Comparison of ENCODE assay signal across 8 mouse cellular contexts in the genomic region with DNA sequence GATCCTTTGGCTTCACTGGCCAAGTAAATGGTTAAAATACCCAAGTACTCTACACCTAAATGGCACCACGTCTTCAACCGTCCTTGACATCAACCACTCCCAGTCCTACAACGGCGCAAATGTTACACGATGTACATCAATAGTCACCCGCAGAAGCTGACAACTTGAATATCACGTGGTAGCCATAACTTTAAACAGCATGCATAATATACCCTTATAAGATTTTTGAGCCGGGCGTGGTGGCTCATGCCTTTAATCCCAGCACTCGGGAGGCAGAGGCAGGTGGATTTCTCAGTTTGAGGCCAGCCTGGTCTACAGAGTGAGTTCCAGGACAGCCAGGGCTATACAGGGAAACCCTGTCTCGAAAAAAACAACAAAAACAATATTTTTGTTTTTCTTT. TPM values are rescaled to one million over a fixed set of nuclear protein-coding genes. Genes with fewer than 3 reads are reported as not detected.
DNase-seq lines count a peak whose midpoint lies in the region; ATAC-seq and TF ChIP-seq lines count a peak whose summit lies in the region.
"Not testable (repeated sequence)": the region's sequence is repeated elsewhere in the genome, so short reads cannot be mapped to it uniquely, and the experiment has no call there.

No protein-coding gene starts in this region.

- ATAC-seq in embryonic facial prominence, embryonic 12.5 days (ENCODE audit: insufficient number of reproducible peaks, insufficient read depth, low FRiP score, low TSS enrichment); hindbrain, embryonic 13.5 days (ENCODE audit: low FRiP score); kidney, postnatal 0 days (replicated peaks; ENCODE audit: low FRiP score, low read depth): not testable (repeated sequence)
- peak; percentile 3; the same call in 1 of the 2 replicates for ATAC-seq in liver, embryonic 15.5 days (ENCODE audit: insufficient read depth)
- ATAC-seq in midbrain, embryonic 13.5 days: 0 out of 2 replicates have a peak, but pooled peaks have one; percentile 2
- ATAC-seq in stomach, embryonic 14.5 days (ENCODE audit: insufficient number of reproducible peaks, insufficient read depth, low FRiP score, low read depth): 0 out of 2 replicates have a peak, but pooled peaks have one; percentile 18

- H3K27ac ChIP-seq in embryonic facial prominence, embryonic 12.5 days: peak overlapping the region; percentile 74; the same call in 1 of the 2 replicates
- peak overlapping the region; percentile 98 for H3K27ac ChIP-seq in gastrocnemius, adult 2 months
- H3K27ac ChIP-seq in hindbrain, embryonic 13.5 days: peak overlapping the region; percentile 73
- H3K27ac ChIP-seq in kidney, postnatal 0 days: peak overlapping the region; percentile 27
- H3K27ac ChIP-seq in liver, embryonic 15.5 days (replicated peaks): peak overlapping the region; percentile 98
- H3K27ac ChIP-seq in midbrain, embryonic 13.5 days: peak overlapping the region; percentile 62; the same call in 1 of the 2 replicates
- peak overlapping the region; percentile 45; the same call in 1 of the 2 replicates for H3K27ac ChIP-seq in stomach, embryonic 14.5 days (ENCODE audit: low read length)

- not testable (repeated sequence) for H3K9me3 ChIP-seq in E14TG2a.4 (ENCODE audit: low read length); embryonic facial prominence, embryonic 12.5 days; hindbrain, embryonic 13.5 days; kidney, postnatal 0 days (replicated peaks; ENCODE audit: low read length); liver, embryonic 15.5 days (replicated peaks); midbrain, embryonic 13.5 days; stomach, embryonic 14.5 days (ENCODE audit: control insufficient read depth, low read depth, low read length)

- H3K27me3 ChIP-seq in E14TG2a.4 (ENCODE audit: insufficient read depth, low read length); embryonic facial prominence, embryonic 12.5 days; hindbrain, embryonic 13.5 days; kidney, postnatal 0 days (ENCODE audit: insufficient read depth, low read length); liver, embryonic 15.5 days; midbrain, embryonic 13.5 days; stomach, embryonic 14.5 days (ENCODE audit: control insufficient read depth, insufficient read depth, low read length): not testable (repeated sequence)

- TF ChIP-seq CTCF in E14TG2a.4 (conservative IDR thresholded peaks at IDR 0.05; ENCODE audit: low read length); gastrocnemius, adult 2 months (IDR thresholded peaks at IDR 0.05); kidney, postnatal 0 days (IDR thresholded peaks at IDR 0.05; ENCODE audit: low read depth): not testable (repeated sequence)

- H3K36me3 ChIP-seq in E14TG2a.4 (ENCODE audit: insufficient read depth, low read length): peaks cover 42% of the 10 kb centered on the region
- H3K36me3 ChIP-seq in embryonic facial prominence, embryonic 12.5 days: peaks cover 35% of the 10 kb centered on the region
- H3K36me3 ChIP-seq in hindbrain, embryonic 13.5 days: peaks cover 35% of the 10 kb centered on the region
- peaks cover 14% of the 10 kb centered on the region; the same call in 1 of the 2 replicates for H3K36me3 ChIP-seq in kidney, postnatal 0 days (ENCODE audit: insufficient read depth, low read length)
- peaks cover 78% of the 10 kb centered on the region for H3K36me3 ChIP-seq in liver, embryonic 15.5 days (replicated peaks)
- peaks cover 34% of the 10 kb centered on the region for H3K36me3 ChIP-seq in midbrain, embryonic 13.5 days
- peaks cover 24% of the 10 kb centered on the region for H3K36me3 ChIP-seq in stomach, embryonic 14.5 days (ENCODE audit: control insufficient read depth, insufficient read depth, low read length)

- intact Hi-C loops in gastrocnemius, adult 2 months (cut with DNase I): loop anchor here (2.0 kb wide), 1 partner anchor 41 kb away; a partner anchor contains a TSS

- H3K9ac ChIP-seq in embryonic facial prominence, embryonic 12.5 days: peak overlapping the region; percentile 70; the same call in 1 of the 2 replicates
- peak overlapping the region; percentile 83 for H3K9ac ChIP-seq in hindbrain, embryonic 13.5 days
- H3K9ac ChIP-seq in kidney, postnatal 0 days (ENCODE audit: low read depth, low read length): peak overlapping the region; percentile 81; the same call in 1 of the 2 replicates
- H3K9ac ChIP-seq in liver, embryonic 15.5 days: peak overlapping the region; percentile 97
- peak overlapping the region; percentile 79; the same call in 1 of the 2 replicates for H3K9ac ChIP-seq in midbrain, embryonic 13.5 days (replicated peaks)
- H3K9ac ChIP-seq in stomach, embryonic 14.5 days (replicated peaks; ENCODE audit: low read depth, low read length): peak overlapping the region; percentile 64; the same call in 1 of the 2 replicates

- H3K4me2 ChIP-seq in embryonic facial prominence, embryonic 12.5 days (replicated peaks): peak overlapping the region; percentile 95
- H3K4me2 ChIP-seq in hindbrain, embryonic 13.5 days: peak overlapping the region; percentile 95
- peak overlapping the region; percentile 97 for H3K4me2 ChIP-seq in kidney, postnatal 0 days (ENCODE audit: low read length)
- peak overlapping the region; percentile 92 for H3K4me2 ChIP-seq in liver, embryonic 15.5 days
- peak overlapping the region; percentile 97 for H3K4me2 ChIP-seq in midbrain, embryonic 13.5 days (replicated peaks)
- H3K4me2 ChIP-seq in stomach, embryonic 14.5 days (replicated peaks; ENCODE audit: low read depth, low read length): peak overlapping the region; percentile 68

- 78% methylated on average over 11 of the region's 11 CpGs for WGBS in embryonic facial prominence, embryonic 12.5 days
- 80% methylated on average over 11 of the region's 11 CpGs for WGBS in hindbrain, embryonic 13.5 days
- WGBS in kidney, postnatal 0 days: 77% methylated on average over 11 of the region's 11 CpGs
- WGBS in liver, embryonic 15.5 days (ENCODE audit: insufficient replicate concordance): 39% methylated on average over 11 of the region's 11 CpGs
- WGBS in midbrain, embryonic 13.5 days: 79% methylated on average over 11 of the region's 11 CpGs
- WGBS in stomach, embryonic 14.5 days: 74% methylated on average over 11 of the region's 11 CpGs

- not testable (repeated sequence) for DNase-seq in gastrocnemius, adult 2 months; kidney, postnatal 0 days (ENCODE audit: low spot score)

- peak overlapping the region; percentile 95 for H3K4me3 ChIP-seq in E14TG2a.4 (replicated peaks; ENCODE audit: low read length)
- H3K4me3 ChIP-seq in embryonic facial prominence, embryonic 12.5 days: peak overlapping the region; percentile 81
- peak overlapping the region; percentile 91 for H3K4me3 ChIP-seq in gastrocnemius, adult 2 months
- H3K4me3 ChIP-seq in hindbrain, embryonic 13.5 days: peak overlapping the region; percentile 64
- peak overlapping the region; percentile 62 for H3K4me3 ChIP-seq in kidney, postnatal 0 days (replicated peaks; ENCODE audit: low read depth, low read length)
- H3K4me3 ChIP-seq in liver, embryonic 15.5 days (replicated peaks): peak overlapping the region; percentile 79
- peak overlapping the region; percentile 64 for H3K4me3 ChIP-seq in midbrain, embryonic 13.5 days (replicated peaks)
- peak overlapping the region; percentile 80 for H3K4me3 ChIP-seq in stomach, embryonic 14.5 days (ENCODE audit: low read depth, low read length)

- H3K4me1 ChIP-seq in E14TG2a.4 (replicated peaks; ENCODE audit: low read depth, low read length): peaks cover 31% of the 10 kb centered on the region
- H3K4me1 ChIP-seq in embryonic facial prominence, embryonic 12.5 days; kidney, postnatal 0 days (replicated peaks; ENCODE audit: insufficient read depth, low read length); stomach, embryonic 14.5 days (ENCODE audit: control insufficient read depth, insufficient read depth, low read length): not testable (repeated sequence)
- H3K4me1 ChIP-seq in hindbrain, embryonic 13.5 days (replicated peaks): peaks cover 22% of the 10 kb centered on the region
- peaks cover 42% of the 10 kb centered on the region for H3K4me1 ChIP-seq in liver, embryonic 15.5 days (replicated peaks)
- peaks cover 16% of the 10 kb centered on the region for H3K4me1 ChIP-seq in midbrain, embryonic 13.5 days (replicated peaks)

RNA-seq across cellular contexts. Expression of a gene that starts 0.7 kb away (rescaled TPM):
- polyA plus RNA-seq in embryonic facial prominence, embryonic 12.5 days (2016; fragmentation: Nextera tagmentation; extraction: Ambion mirVana): 12.3 and 13.5 TPM in 2 replicates
- 10 to 100 TPM; 34.5 to 36.6 TPM for total RNA-seq in gastrocnemius, adult 2 months (2021)
- 6.3 and 7.2 TPM in 2 replicates for polyA plus RNA-seq in hindbrain, embryonic 13.5 days (2015; fragmentation: Nextera tagmentation; extraction: Ambion mirVana)
- 13.8 and 16.1 TPM in 2 replicates for polyA plus RNA-seq in kidney, postnatal 0 days (2015; fragmentation: Nextera tagmentation; extraction: Ambion mirVana)
- polyA plus RNA-seq in liver, embryonic 15.5 days (2015; fragmentation: Nextera tagmentation; extraction: Ambion mirVana): 246 and 274 TPM in 2 replicates
- polyA plus RNA-seq in midbrain, embryonic 13.5 days (2015; fragmentation: Nextera tagmentation; extraction: Ambion mirVana): 4.9 and 5.2 TPM in 2 replicates
- 11.7 and 12.9 TPM in 2 replicates for polyA plus RNA-seq in stomach, embryonic 14.5 days (2014; fragmentation: Nextera tagmentation; extraction: Ambion mirVana)

RNA-seq across cellular contexts. Expression of a gene that starts 10.2 kb away (rescaled TPM):
- 8.1 and 8.8 TPM in 2 replicates for polyA plus RNA-seq in embryonic facial prominence, embryonic 12.5 days (2016; fragmentation: Nextera tagmentation; extraction: Ambion mirVana)
- 1 to 10 TPM; 7.7 to 9.1 TPM for total RNA-seq in gastrocnemius, adult 2 months (2021)
- polyA plus RNA-seq in hindbrain, embryonic 13.5 days (2015; fragmentation: Nextera tagmentation; extraction: Ambion mirVana): 9.1 and 11.7 TPM in 2 replicates
- 10.8 and 12.8 TPM in 2 replicates for polyA plus RNA-seq in kidney, postnatal 0 days (2015; fragmentation: Nextera tagmentation; extraction: Ambion mirVana)
- 13.5 and 16.7 TPM in 2 replicates for polyA plus RNA-seq in liver, embryonic 15.5 days (2015; fragmentation: Nextera tagmentation; extraction: Ambion mirVana)
- 8.5 and 10.7 TPM in 2 replicates for polyA plus RNA-seq in midbrain, embryonic 13.5 days (2015; fragmentation: Nextera tagmentation; extraction: Ambion mirVana)
- 11.0 and 11.3 TPM in 2 replicates for polyA plus RNA-seq in stomach, embryonic 14.5 days (2014; fragmentation: Nextera tagmentation; extraction: Ambion mirVana)

RNA-seq across cellular contexts. Expression of a gene that starts 41.1 kb away (rescaled TPM):
- 73.6 and 75.1 TPM in 2 replicates for polyA plus RNA-seq in embryonic facial prominence, embryonic 12.5 days (2016; fragmentation: Nextera tagmentation; extraction: Ambion mirVana)
- total RNA-seq in gastrocnemius, adult 2 months (2021): 10 to 100 TPM; 35.5 to 45.7 TPM
- polyA plus RNA-seq in hindbrain, embryonic 13.5 days (2015; fragmentation: Nextera tagmentation; extraction: Ambion mirVana): 70.9 and 74.4 TPM in 2 replicates
- polyA plus RNA-seq in kidney, postnatal 0 days (2015; fragmentation: Nextera tagmentation; extraction: Ambion mirVana): 56.4 and 57.5 TPM in 2 replicates
- polyA plus RNA-seq in liver, embryonic 15.5 days (2015; fragmentation: Nextera tagmentation; extraction: Ambion mirVana): 55.4 and 56.1 TPM in 2 replicates
- 75.1 and 75.7 TPM in 2 replicates for polyA plus RNA-seq in midbrain, embryonic 13.5 days (2015; fragmentation: Nextera tagmentation; extraction: Ambion mirVana)
- polyA plus RNA-seq in stomach, embryonic 14.5 days (2014; fragmentation: Nextera tagmentation; extraction: Ambion mirVana): 68.0 and 69.6 TPM in 2 replicates

RNA-seq across cellular contexts. Expression of a gene that starts 50.5 kb away (rescaled TPM):
- 10.2 and 10.7 TPM in 2 replicates for polyA plus RNA-seq in embryonic facial prominence, embryonic 12.5 days (2016; fragmentation: Nextera tagmentation; extraction: Ambion mirVana)
- total RNA-seq in gastrocnemius, adult 2 months (2021): 1 to 10 TPM; 3.1 to 4.6 TPM
- polyA plus RNA-seq in hindbrain, embryonic 13.5 days (2015; fragmentation: Nextera tagmentation; extraction: Ambion mirVana): 5.1 and 6.7 TPM in 2 replicates
- 12.6 and 13.2 TPM in 2 replicates for polyA plus RNA-seq in kidney, postnatal 0 days (2015; fragmentation: Nextera tagmentation; extraction: Ambion mirVana)
- polyA plus RNA-seq in liver, embryonic 15.5 days (2015; fragmentation: Nextera tagmentation; extraction: Ambion mirVana): 3.4 and 3.8 TPM in 2 replicates
- 6.2 and 6.3 TPM in 2 replicates for polyA plus RNA-seq in midbrain, embryonic 13.5 days (2015; fragmentation: Nextera tagmentation; extraction: Ambion mirVana)
- 9.3 and 9.4 TPM in 2 replicates for polyA plus RNA-seq in stomach, embryonic 14.5 days (2014; fragmentation: Nextera tagmentation; extraction: Ambion mirVana)

RNA-seq across cellular contexts. Expression of a gene that starts 50.6 kb away (rescaled TPM):
- polyA plus RNA-seq in embryonic facial prominence, embryonic 12.5 days (2016; fragmentation: Nextera tagmentation; extraction: Ambion mirVana): 2.3 and 2.6 TPM in 2 replicates
- 1 to 10 TPM; 5.1 to 5.3 TPM for total RNA-seq in gastrocnemius, adult 2 months (2021)
- 2.1 and 2.3 TPM in 2 replicates for polyA plus RNA-seq in hindbrain, embryonic 13.5 days (2015; fragmentation: Nextera tagmentation; extraction: Ambion mirVana)
- polyA plus RNA-seq in kidney, postnatal 0 days (2015; fragmentation: Nextera tagmentation; extraction: Ambion mirVana): 2.7 and 2.9 TPM in 2 replicates
- polyA plus RNA-seq in liver, embryonic 15.5 days (2015; fragmentation: Nextera tagmentation; extraction: Ambion mirVana): 1.2 and 1.6 TPM in 2 replicates
- polyA plus RNA-seq in midbrain, embryonic 13.5 days (2015; fragmentation: Nextera tagmentation; extraction: Ambion mirVana): 2.3 and 3.1 TPM in 2 replicates
- 3.0 and 4.2 TPM in 2 replicates for polyA plus RNA-seq in stomach, embryonic 14.5 days (2014; fragmentation: Nextera tagmentation; extraction: Ambion mirVana)

Comparison
In these comparisons a context has a peak if more than half of its experiments do, and no peak if none do; other contexts are left out.
1. H3K27ac ChIP-seq: peak in every context shown above with its lines; median percentile 98 in gastrocnemius, adult 2 months; 98 in liver, embryonic 15.5 days; 74 in embryonic facial prominence, embryonic 12.5 days; 73 in hindbrain, embryonic 13.5 days; 62 in midbrain, embryonic 13.5 days; 45 in stomach, embryonic 14.5 days; 27 in kidney, postnatal 0 days.
2. RNA of a gene that starts 0.7 kb away (polyA plus RNA-seq): 246 to 274 TPM in liver, embryonic 15.5 days; 13.8 to 16.1 TPM in kidney, postnatal 0 days, 12.3 to 13.5 TPM in embryonic facial prominence, embryonic 12.5 days, 11.7 to 12.9 TPM in stomach, embryonic 14.5 days, 6.3 to 7.2 TPM in hindbrain, embryonic 13.5 days and 4.9 to 5.2 TPM in midbrain, embryonic 13.5 days; every median in the first group is over 10 times any median in the second.
3. Peak in every context shown above with its lines, with median percentiles within 50 percentile points of each other: H3K4me3 ChIP-seq, H3K4me2 ChIP-seq and H3K9ac ChIP-seq.